Mouse (Mus musculus) left cerebral cortex, adult 11 months (tissue): ENCODE results near the gene AC129217.1.
A peak's percentile ranks its signal among the peaks of the same experiment; 100 is the strongest.
"Not testable (repeated sequence)": the region's sequence is repeated elsewhere in the genome, so short reads cannot be mapped to it uniquely, and the experiment has no call there.

Experiments
- DNase-seq: peaks from one replicate; pipeline ENCODE4 v3.0.0; 2022; ENCODE audit warnings: low spot score

Gene AC129217.1

GRCm38 (mm10) chr19:8830664-8831063, 1.1 kb downstream of the AC129217.1 start:
- no peak for DNase-seq

GRCm38 (mm10) chr19:8831262-8831661, 1.7 kb downstream of the AC129217.1 start:
- no peak for DNase-seq

- DNase-seq, result no peak
Observed at GRCm38 (mm10) chr19:8832971-8833370, 3.4 kb downstream of the AC129217.1 start.

GRCm38 (mm10) chr19:8836327-8836726, 6.8 kb downstream of the AC129217.1 start:
- DNase-seq, result not testable (repeated sequence)

- DNase-seq, result peak; percentile 86
Observed at GRCm38 (mm10) chr19:8837251-8837791, 7.7 kb downstream of the AC129217.1 start, which contains the start of gene Bscl2. Bscl2 (plus strand) TSS chr19:8837467.

GRCm38 (mm10) chr19:8838041-8838730, 8.6 kb downstream of the AC129217.1 start:
- no peak for DNase-seq

- DNase-seq, result peak; percentile 81
Observed at GRCm38 (mm10) chr19:8839103-8839907, 9.7 kb downstream of the AC129217.1 start, which contains the start of gene Gng3. Gng3 (minus strand) TSS chr19:8839194.

- no peak for DNase-seq
Observed at GRCm38 (mm10) chr19:8839908-8840791, 10.6 kb downstream of the AC129217.1 start.

- no peak for DNase-seq
Observed at GRCm38 (mm10) chr19:8841012-8841411, 11.4 kb downstream of the AC129217.1 start.

- no peak for DNase-seq
Observed at GRCm38 (mm10) chr19:8842961-8843360, 13.4 kb downstream of the AC129217.1 start.

GRCm38 (mm10) chr19:8844371-8845129, 15.0 kb downstream of the AC129217.1 start:
- DNase-seq, result no peak

GRCm38 (mm10) chr19:8848356-8848755, 18.8 kb downstream of the AC129217.1 start:
- DNase-seq, result no peak

GRCm38 (mm10) chr19:8850402-8850901, 20.9 kb downstream of the AC129217.1 start, which contains the start of gene Lrrn4cl:
Lrrn4cl (plus strand) TSS chr19:8850768.
- DNase-seq, result no peak

- no peak for DNase-seq
Observed at GRCm38 (mm10) chr19:8851639-8852038, 22.1 kb downstream of the AC129217.1 start.

GRCm38 (mm10) chr19:8852236-8852928, 22.8 kb downstream of the AC129217.1 start:
- no peak for DNase-seq

- DNase-seq, result no peak
Observed at GRCm38 (mm10) chr19:8853117-8853516, 23.5 kb downstream of the AC129217.1 start.

GRCm38 (mm10) chr19:8857689-8858088, 28.1 kb downstream of the AC129217.1 start:
- DNase-seq, result no peak

- no peak for DNase-seq
Observed at GRCm38 (mm10) chr19:8859018-8859417, 29.4 kb downstream of the AC129217.1 start.

- DNase-seq, result no peak
Observed at GRCm38 (mm10) chr19:8864265-8864664, 34.7 kb downstream of the AC129217.1 start.

- not testable (repeated sequence) for DNase-seq
Observed at GRCm38 (mm10) chr19:8870381-8870780, 40.8 kb downstream of the AC129217.1 start.
